Mouse (Mus musculus): ENCODE measurements at regions not wholly inside any gene's neighbourhood (a gene's known extent, or its start where the extent isn't known, plus 50 kb on each side); places are given as distances from the start of the nearest gene placed in this dataset.

GRCm38 (mm10) chr6:117104463-117104862 is 63.9 kb upstream of the Cxcl12 start:
- no peak for DNase-seq (ENCODE audit: low read depth, low spot score)

GRCm38 (mm10) chr6:117105182-117105589 is 63.1 kb upstream of the Cxcl12 start:
- no peak for DNase-seq (ENCODE audit: low read depth, low spot score)

GRCm38 (mm10) chr6:117110291-117110690 is 58.0 kb upstream of the Cxcl12 start:
- DNase-seq (ENCODE audit: low read depth, low spot score), result no peak

GRCm38 (mm10) chr6:117114859-117115258 is 53.5 kb upstream of the Cxcl12 start:
- no peak for DNase-seq (ENCODE audit: low read depth, low spot score)

GRCm38 (mm10) chr6:117118081-117118480 is 50.3 kb upstream of the Cxcl12 start:
- no peak for DNase-seq (ENCODE audit: low read depth, low spot score)

All from retina, adult 2 months (tissue).